Mouse (Mus musculus) liver, postnatal 0 days (tissue): ENCODE data around the gene Slc23a2.

Experiments used
- CTCF ChIP-seq: sonication (generic); IDR thresholded peaks from 2 replicates; pipeline ENCODE4 v1.5.1; 2016; ENCODE audit warnings: antibody characterized with exemption, low read depth
- EP300 ChIP-seq: IDR thresholded peaks from 2 replicates; pipeline ENCODE4 v1.6.1; 2016; ENCODE audit warnings: antibody characterized with exemption, low read depth, mild to moderate bottlenecking

- TF ChIP-seq CTCF, result no peak
- TF ChIP-seq EP300, result no peak
Measured at GRCm38 (mm10) chr2:132112319-132112718, 32.6 kb downstream of the Slc23a2 start.
